Mouse (Mus musculus) small intestine, adult 2 months (tissue): Measurements from ENCODE around the gene Pitpnm3.

ENCODE experiments used
- CTCF ChIP-seq: fragments of 200-500 bp; IDR thresholded peaks from 2 replicates; pipeline ENCODE4 v1.5.1; 2012; ENCODE audit warnings: low read depth, mild to moderate bottlenecking, control low read depth, inconsistent platforms, low read length, moderate library complexity, mixed read lengths; ENCODE audit not compliant: insufficient replicate concordance, insufficient read length; ENCODE audit errors: extremely low read depth
- POLR2A ChIP-seq: fragments of 200-500 bp; IDR thresholded peaks from 2 replicates; pipeline ENCODE4 v1.6.1; 2012; ENCODE audit warnings: low read depth, mild to moderate bottlenecking, control low read depth, inconsistent platforms, low read length, moderate library complexity

DNA sequence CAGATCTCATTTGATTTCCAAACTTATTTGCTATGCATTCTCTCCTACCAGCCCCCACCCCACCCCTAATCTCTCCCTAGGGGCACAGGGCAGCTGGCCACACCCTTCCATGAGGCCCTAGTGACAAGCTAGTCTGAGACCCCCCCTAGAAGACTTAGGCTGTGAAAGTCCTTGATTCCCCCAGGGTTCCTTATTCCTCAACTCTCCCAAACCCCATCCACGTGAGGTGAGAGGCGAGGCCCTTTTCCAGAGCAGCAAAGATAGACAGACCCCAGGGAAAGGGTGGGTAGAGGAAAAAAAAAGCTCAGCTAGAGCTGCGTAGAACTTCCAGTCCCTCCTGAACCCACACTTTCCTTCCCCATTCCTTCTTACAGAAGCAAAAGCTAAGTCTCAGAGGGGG, 4.7 kb downstream of the Pitpnm3 start:
- no peak for TF ChIP-seq CTCF
- TF ChIP-seq POLR2A = no peak
